Mouse (Mus musculus) kidney, adult 2 months (tissue): ENCODE results near the gene Far2.

Source experiments
- CTCF ChIP-seq: fragments of 200-500 bp; conservative IDR thresholded peaks from 2 replicates; pipeline ENCODE4 v1.5.1; 2011; ENCODE audit warnings: low read depth, mild to moderate bottlenecking, control low read depth, low read length, moderate library complexity, mixed read lengths; ENCODE audit not compliant: insufficient read depth, insufficient read length
- POLR2A ChIP-seq: fragments of 200-500 bp; IDR thresholded peaks from one replicate; pipeline ENCODE4 v1.6.1; 2011; ENCODE audit warnings: low read depth, low read length, control low read depth

- no peak for TF ChIP-seq POLR2A
- no peak for TF ChIP-seq CTCF
These were observed 138.6 kb downstream of the Far2 start for GRCm38 (mm10) chr6:148185694-148186093.
